8 mouse cellular contexts compared by ENCODE assay signal in the genomic region with DNA sequence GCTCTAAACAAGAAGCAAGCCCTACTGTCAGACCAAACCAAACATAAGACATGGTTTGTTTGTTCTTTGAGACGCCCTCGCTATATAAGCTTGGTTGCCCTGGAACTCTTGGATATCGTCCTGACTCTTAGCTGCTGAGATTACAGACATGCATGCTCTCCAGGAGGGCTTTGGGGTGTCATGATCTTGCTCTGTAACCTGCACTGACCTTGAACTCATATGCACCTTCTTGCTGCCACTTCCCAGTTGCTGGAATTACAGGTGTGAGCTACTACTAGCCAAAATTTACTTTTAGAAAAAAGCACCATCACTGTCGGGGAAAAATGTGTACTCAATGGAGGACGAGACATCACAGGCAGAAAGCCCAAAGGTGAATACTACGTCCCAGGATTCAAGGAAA. TPM values are rescaled to one million over a fixed set of nuclear protein-coding genes. Genes with fewer than 3 reads are reported as not detected.
DNase-seq lines count a peak whose midpoint lies in the region; ATAC-seq and TF ChIP-seq lines count a peak whose summit lies in the region.

No protein-coding gene starts in this region.

- no peak for TF ChIP-seq CTCF in lung, postnatal 0 days (IDR thresholded peaks at IDR 0.05)

- 67% methylated on average over 6 of the region's 6 CpGs for WGBS in lung, postnatal 0 days
- 79% methylated on average over 6 of the region's 6 CpGs for WGBS in forebrain, embryonic 11.5 days
- 83% methylated on average over 6 of the region's 6 CpGs for WGBS in limb, embryonic 13.5 days
- 72% methylated on average over 6 of the region's 6 CpGs for WGBS in stomach, embryonic 14.5 days

- no peak for ATAC-seq in lung, postnatal 0 days
- no peak for ATAC-seq in forebrain, embryonic 11.5 days (replicated peaks; ENCODE audit: low FRiP score)
- ATAC-seq in limb, embryonic 13.5 days (ENCODE audit: low FRiP score, low read depth), result no peak
- ATAC-seq in stomach, embryonic 14.5 days (ENCODE audit: insufficient number of reproducible peaks, insufficient read depth, low FRiP score, low read depth), result no peak

- peak overlapping the region; percentile 70; the same call in 1 of the 2 replicates for H3K4me2 ChIP-seq in lung, postnatal 0 days (replicated peaks; ENCODE audit: low read depth, low read length)
- peak overlapping the region; percentile 56 for H3K4me2 ChIP-seq in forebrain, embryonic 11.5 days (ENCODE audit: low read depth, low read length, severe bottlenecking)
- H3K4me2 ChIP-seq in limb, embryonic 13.5 days (replicated peaks), result peak overlapping the region; percentile 94
- peak overlapping the region; percentile 87 for H3K4me2 ChIP-seq in stomach, embryonic 14.5 days (replicated peaks; ENCODE audit: low read depth, low read length)

- H3K4me1 ChIP-seq in lung, postnatal 0 days (ENCODE audit: insufficient read depth, low read depth, low read length), result peaks cover 5% of the 10 kb centered on the region; the same call in 1 of the 2 replicates
- no peaks in the 10 kb centered on the region for H3K4me1 ChIP-seq in forebrain, embryonic 11.5 days (replicated peaks; ENCODE audit: control insufficient read depth, insufficient read depth, low read length)
- H3K4me1 ChIP-seq in limb, embryonic 13.5 days, result peaks cover 14% of the 10 kb centered on the region
- H3K4me1 ChIP-seq in stomach, embryonic 14.5 days (ENCODE audit: control insufficient read depth, insufficient read depth, low read length), result peaks cover 8% of the 10 kb centered on the region; the same call in 1 of the 2 replicates

- no peaks in the 10 kb centered on the region for H3K36me3 ChIP-seq in lung, postnatal 0 days (ENCODE audit: insufficient read depth, low read length)
- no peaks in the 10 kb centered on the region; the same call in 1 of the 2 replicates for H3K36me3 ChIP-seq in forebrain, embryonic 11.5 days (ENCODE audit: control insufficient read depth, insufficient read depth, low read length)
- H3K36me3 ChIP-seq in limb, embryonic 13.5 days, result peaks cover 13% of the 10 kb centered on the region
- peaks cover 5% of the 10 kb centered on the region; the same call in 1 of the 2 replicates for H3K36me3 ChIP-seq in stomach, embryonic 14.5 days (ENCODE audit: control insufficient read depth, insufficient read depth, low read length)

- no peaks in the 10 kb centered on the region for H3K9me3 ChIP-seq in lung, postnatal 0 days (ENCODE audit: low read length)
- H3K9me3 ChIP-seq in forebrain, embryonic 11.5 days (ENCODE audit: control insufficient read depth, low read length), result no peaks in the 10 kb centered on the region
- H3K9me3 ChIP-seq in limb, embryonic 13.5 days, result no peaks in the 10 kb centered on the region
- no peaks in the 10 kb centered on the region for H3K9me3 ChIP-seq in stomach, embryonic 14.5 days (ENCODE audit: control insufficient read depth, low read depth, low read length)

- no peak overlapping the region for H3K9ac ChIP-seq in lung, postnatal 0 days (replicated peaks; ENCODE audit: low read depth)
- peak overlapping the region; percentile 64 for H3K9ac ChIP-seq in forebrain, embryonic 11.5 days (ENCODE audit: low read length)
- peak overlapping the region; percentile 82 for H3K9ac ChIP-seq in limb, embryonic 13.5 days
- no peak overlapping the region for H3K9ac ChIP-seq in stomach, embryonic 14.5 days (replicated peaks; ENCODE audit: low read depth, low read length)

- H3K27me3 ChIP-seq in lung, postnatal 0 days (replicated peaks; ENCODE audit: insufficient read depth, low read length), result no peaks in the 10 kb centered on the region
- no peaks in the 10 kb centered on the region for H3K27me3 ChIP-seq in forebrain, embryonic 11.5 days (ENCODE audit: control insufficient read depth, insufficient read depth, low read length)
- no peaks in the 10 kb centered on the region for H3K27me3 ChIP-seq in limb, embryonic 13.5 days
- H3K27me3 ChIP-seq in stomach, embryonic 14.5 days (ENCODE audit: control insufficient read depth, insufficient read depth, low read length), result no peaks in the 10 kb centered on the region

- no peak overlapping the region for H3K4me3 ChIP-seq in lung, postnatal 0 days (ENCODE audit: low read depth, low read length)
- peak overlapping the region; percentile 70 for H3K4me3 ChIP-seq in forebrain, embryonic 11.5 days (ENCODE audit: low read depth, low read length)
- H3K4me3 ChIP-seq in limb, embryonic 13.5 days, result peak overlapping the region; percentile 71
- peak overlapping the region; percentile 66; the same call in 1 of the 2 replicates for H3K4me3 ChIP-seq in stomach, embryonic 14.5 days (ENCODE audit: low read depth, low read length)

- peak overlapping the region; percentile 90 for H3K27ac ChIP-seq in lung, postnatal 0 days (ENCODE audit: low read length)
- peak overlapping the region; percentile 85; the same call in 1 of the 2 replicates for H3K27ac ChIP-seq in forebrain, embryonic 11.5 days (ENCODE audit: low read depth, low read length)
- H3K27ac ChIP-seq in limb, embryonic 13.5 days, result peak overlapping the region; percentile 95
- H3K27ac ChIP-seq in stomach, embryonic 14.5 days (ENCODE audit: low read length), result peak overlapping the region; percentile 89

- no peak for TF ChIP-seq EP300 in lung, postnatal 0 days (IDR thresholded peaks at IDR 0.05)

- DNase-seq in lung, postnatal 0 days (ENCODE audit: low spot score), result no peak
- DNase-seq in lung, postnatal 14 days, result no peak
- no peak for DNase-seq in forebrain, embryonic 11.5 days (ENCODE audit: low spot score)
- DNase-seq in urinary bladder, postnatal 14 days (ENCODE audit: low spot score), result no peak
- no peak for DNase-seq in thymus, postnatal 14 days
- DNase-seq in ovary, postnatal 36 days (ENCODE audit: low spot score), result no peak

RNA-seq across cellular contexts. Expression of a gene that starts 0.8 kb away (rescaled TPM):
- 16.4 and 19.9 TPM in 2 replicates for polyA plus RNA-seq in lung, postnatal 0 days (2015; fragmentation: Nextera tagmentation; extraction: Ambion mirVana)
- 21.0 and 23.1 TPM in 2 replicates for polyA plus RNA-seq in forebrain, embryonic 11.5 days (2014; fragmentation: Nextera tagmentation; extraction: Ambion mirVana)
- polyA plus RNA-seq in limb, embryonic 13.5 days (2015; fragmentation: Nextera tagmentation; extraction: Ambion mirVana), result 14.8 and 15.3 TPM in 2 replicates
- polyA plus RNA-seq in stomach, embryonic 14.5 days (2014; fragmentation: Nextera tagmentation; extraction: Ambion mirVana), result 12.9 and 13.0 TPM in 2 replicates

RNA-seq across cellular contexts. Expression of a gene that starts 7.3 kb away (rescaled TPM):
- 4.2 and 4.9 TPM in 2 replicates for polyA plus RNA-seq in lung, postnatal 0 days (2015; fragmentation: Nextera tagmentation; extraction: Ambion mirVana)
- polyA plus RNA-seq in forebrain, embryonic 11.5 days (2014; fragmentation: Nextera tagmentation; extraction: Ambion mirVana), result 13.3 and 15.4 TPM in 2 replicates
- 11.7 and 12.9 TPM in 2 replicates for polyA plus RNA-seq in limb, embryonic 13.5 days (2015; fragmentation: Nextera tagmentation; extraction: Ambion mirVana)
- polyA plus RNA-seq in stomach, embryonic 14.5 days (2014; fragmentation: Nextera tagmentation; extraction: Ambion mirVana), result 16.7 and 17.8 TPM in 2 replicates

RNA-seq across cellular contexts. Expression of a gene that starts 31.4 kb away (rescaled TPM):
- polyA plus RNA-seq in lung, postnatal 0 days (2015; fragmentation: Nextera tagmentation; extraction: Ambion mirVana), result 0.15 TPM in 1 of 2 replicates, not detected in the other
- 0.24 TPM in 1 of 2 replicates, not detected in the other for polyA plus RNA-seq in forebrain, embryonic 11.5 days (2014; fragmentation: Nextera tagmentation; extraction: Ambion mirVana)
- 0.28 and 0.38 TPM in 2 replicates for polyA plus RNA-seq in limb, embryonic 13.5 days (2015; fragmentation: Nextera tagmentation; extraction: Ambion mirVana)
- polyA plus RNA-seq in stomach, embryonic 14.5 days (2014; fragmentation: Nextera tagmentation; extraction: Ambion mirVana), result 3.4 and 3.7 TPM in 2 replicates

RNA-seq across cellular contexts. Expression of a gene that starts 32.1 kb away (rescaled TPM):
- polyA plus RNA-seq in lung, postnatal 0 days (2015; fragmentation: Nextera tagmentation; extraction: Ambion mirVana), result 85.4 and 85.8 TPM in 2 replicates
- 263 and 278 TPM in 2 replicates for polyA plus RNA-seq in forebrain, embryonic 11.5 days (2014; fragmentation: Nextera tagmentation; extraction: Ambion mirVana)
- 167 and 176 TPM in 2 replicates for polyA plus RNA-seq in limb, embryonic 13.5 days (2015; fragmentation: Nextera tagmentation; extraction: Ambion mirVana)
- polyA plus RNA-seq in stomach, embryonic 14.5 days (2014; fragmentation: Nextera tagmentation; extraction: Ambion mirVana), result 211 and 214 TPM in 2 replicates

RNA-seq across cellular contexts. Expression of a gene that starts 41.7 kb away (rescaled TPM):
- polyA plus RNA-seq in lung, postnatal 0 days (2015; fragmentation: Nextera tagmentation; extraction: Ambion mirVana), result 48.6 and 54.7 TPM in 2 replicates
- polyA plus RNA-seq in forebrain, embryonic 11.5 days (2014; fragmentation: Nextera tagmentation; extraction: Ambion mirVana), result 151 TPM in 2 replicates
- 60.6 and 61.4 TPM in 2 replicates for polyA plus RNA-seq in limb, embryonic 13.5 days (2015; fragmentation: Nextera tagmentation; extraction: Ambion mirVana)
- polyA plus RNA-seq in stomach, embryonic 14.5 days (2014; fragmentation: Nextera tagmentation; extraction: Ambion mirVana), result 76.6 and 86.7 TPM in 2 replicates

Comparison
In these comparisons a context has a peak if more than half of its experiments do, and no peak if none do; other contexts are left out.
1. H3K9ac ChIP-seq: peak in forebrain, embryonic 11.5 days (single experiment) and limb, embryonic 13.5 days (single experiment); none in lung, postnatal 0 days (single experiment) and stomach, embryonic 14.5 days (single experiment).
2. Peak in every context shown above with its lines, with median percentiles within 50 percentile points of each other: H3K27ac ChIP-seq and H3K4me2 ChIP-seq.